Mouse (Mus musculus): ENCODE results near the gene Cavin3. TPM values are rescaled to one million over a fixed set of nuclear protein-coding genes. Genes with fewer than 3 reads are reported as not detected.

Cavin3 gene
- polyA plus RNA-seq, 1 experiment from 2014 or later = 131 TPM

DNA sequence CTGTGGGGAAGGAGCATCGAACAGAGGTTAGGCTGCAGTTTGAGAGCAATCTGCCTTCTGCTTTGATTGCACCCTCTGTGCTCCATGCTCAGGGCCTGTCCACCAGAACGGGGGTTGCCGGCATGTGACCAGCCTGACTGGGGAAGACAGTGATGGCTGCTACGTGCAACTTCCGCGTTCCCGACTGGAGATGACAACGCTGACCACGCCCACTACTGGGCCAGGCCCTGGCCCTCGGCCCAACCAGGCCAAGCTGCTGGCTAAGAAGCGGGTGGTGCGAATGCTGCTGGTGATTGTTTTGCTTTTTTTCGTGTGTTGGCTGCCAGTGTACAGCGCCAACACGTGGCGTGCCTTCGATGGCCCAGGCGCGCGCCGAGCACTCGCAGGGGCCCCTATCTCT, 47.3 kb downstream of the Cavin3 start:
- Histone ChIP-seq H3K36me3 (no peaks in the 10 kb centered on the region), H3K9me3 (no peaks in the 10 kb centered on the region), H3K4me1 (no peaks in the 10 kb centered on the region), H3K9ac (no peak overlapping the region), H3K4me2 (no peak overlapping the region), H3K4me3 (replicated peaks) (no peak overlapping the region), H3K27ac (no peak overlapping the region), H3K27me3 (replicated peaks) (no peaks in the 10 kb centered on the region)
- ATAC-seq (ENCODE audit: insufficient read depth, low FRiP score, low read depth) = no peak
- WGBS = 72% methylated on average over 22 of the region's 22 CpGs

GRCm38 (mm10) chr7:105433859-105434258, 48.2 kb downstream of the Cavin3 start:
- no peak overlapping the region for H3K27ac ChIP-seq
- H3K36me3 ChIP-seq = no peaks in the 10 kb centered on the region
- no peak overlapping the region for H3K4me3 ChIP-seq (replicated peaks)
- H3K27me3 ChIP-seq (replicated peaks) = no peaks in the 10 kb centered on the region
- H3K9ac ChIP-seq = no peak overlapping the region
- H3K9me3 ChIP-seq = no peaks in the 10 kb centered on the region
- no peak overlapping the region for H3K4me2 ChIP-seq
- WGBS = 80% methylated on average over 17 of the region's 17 CpGs
- no peak for ATAC-seq (ENCODE audit: insufficient read depth, low FRiP score, low read depth)
- H3K4me1 ChIP-seq = no peaks in the 10 kb centered on the region

DNA sequence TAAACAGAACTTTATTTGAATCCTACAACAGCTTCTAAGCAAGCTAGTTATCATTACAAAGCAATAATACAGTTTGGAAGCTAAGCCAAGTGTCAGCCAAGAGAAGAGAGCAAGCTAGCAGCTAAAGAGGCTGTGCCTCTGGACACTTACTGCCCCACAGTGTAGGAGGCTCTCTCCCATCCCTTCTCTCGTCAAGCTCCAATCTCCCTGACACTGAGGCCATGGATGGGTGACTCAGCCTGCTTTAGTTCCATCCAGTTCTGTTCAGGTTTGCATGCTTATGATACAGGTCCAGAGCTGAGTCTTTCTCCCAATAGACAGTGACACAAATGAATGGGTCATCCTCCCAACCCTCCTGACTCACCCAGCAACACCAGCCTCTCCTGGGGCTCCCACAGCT, 50.0 kb downstream of the Cavin3 start:
- no peak overlapping the region for H3K4me2 ChIP-seq
- no peak overlapping the region for H3K9ac ChIP-seq
- no peaks in the 10 kb centered on the region for H3K9me3 ChIP-seq
- no peak overlapping the region for H3K4me3 ChIP-seq (replicated peaks)
- no peaks in the 10 kb centered on the region for H3K27me3 ChIP-seq (replicated peaks)
- no peaks in the 10 kb centered on the region for H3K4me1 ChIP-seq
- no peak overlapping the region for H3K27ac ChIP-seq
- no peaks in the 10 kb centered on the region for H3K36me3 ChIP-seq
- no peak for ATAC-seq (ENCODE audit: insufficient read depth, low FRiP score, low read depth)
- WGBS = 46% methylated on average over 1 of the region's 1 CpGs

Other genes with a start within 250 kb of the Cavin3 start
- gene Olfr688, start 194.2 kb downstream of the Cavin3 start, polyA plus RNA-seq (2015; fragmentation: Nextera tagmentation; extraction: Ambion mirVana) = not detected in 2 replicates
- 0.08 TPM in 1 of 2 replicates, not detected in the other for gene Olfr689, start 171.1 kb downstream of the Cavin3 start, polyA plus RNA-seq (2015; fragmentation: Nextera tagmentation; extraction: Ambion mirVana)
- not detected in 2 replicates for gene Olfr690, start 148.2 kb downstream of the Cavin3 start, polyA plus RNA-seq (2015; fragmentation: Nextera tagmentation; extraction: Ambion mirVana)
- gene Olfr691, start 140.0 kb downstream of the Cavin3 start, polyA plus RNA-seq (2015; fragmentation: Nextera tagmentation; extraction: Ambion mirVana) = not detected in 2 replicates
- not detected in 2 replicates for gene Olfr692, start 114.1 kb downstream of the Cavin3 start, polyA plus RNA-seq (2015; fragmentation: Nextera tagmentation; extraction: Ambion mirVana)
- gene Gm5901, start 107.3 kb downstream of the Cavin3 start, polyA plus RNA-seq (2015; fragmentation: Nextera tagmentation; extraction: Ambion mirVana) = not detected in 2 replicates
- 40.7 and 44.0 TPM in 2 replicates for gene Fam160a2, start 82.2 kb downstream of the Cavin3 start, polyA plus RNA-seq (2015; fragmentation: Nextera tagmentation; extraction: Ambion mirVana)
- not detected in 2 replicates for gene Cnga4, start 77.7 kb downstream of the Cavin3 start, polyA plus RNA-seq (2015; fragmentation: Nextera tagmentation; extraction: Ambion mirVana)
- gene Cckbr, start 56.6 kb downstream of the Cavin3 start, polyA plus RNA-seq (2015; fragmentation: Nextera tagmentation; extraction: Ambion mirVana) = 0.52 and 0.57 TPM in 2 replicates
- 31.5 and 31.8 TPM in 2 replicates for gene Smpd1, start 72.1 kb upstream of the Cavin3 start, polyA plus RNA-seq (2015; fragmentation: Nextera tagmentation; extraction: Ambion mirVana)
- gene Apbb1, start 99.4 kb upstream of the Cavin3 start, polyA plus RNA-seq (2015; fragmentation: Nextera tagmentation; extraction: Ambion mirVana) = 31.3 and 36.1 TPM in 2 replicates
- 7.0 and 17.7 TPM in 2 replicates for gene Hpx, start 117.8 kb upstream of the Cavin3 start, polyA plus RNA-seq (2015; fragmentation: Nextera tagmentation; extraction: Ambion mirVana)
- gene Trim3, start 151.3 kb upstream of the Cavin3 start, polyA plus RNA-seq (2015; fragmentation: Nextera tagmentation; extraction: Ambion mirVana) = 27.8 and 29.8 TPM in 2 replicates
- 189 and 199 TPM in 2 replicates for gene Timm10b, start 157.8 kb upstream of the Cavin3 start, polyA plus RNA-seq (2015; fragmentation: Nextera tagmentation; extraction: Ambion mirVana)
- 69.0 and 81.8 TPM in 2 replicates for gene Arfip2, start 158.1 kb upstream of the Cavin3 start, polyA plus RNA-seq (2015; fragmentation: Nextera tagmentation; extraction: Ambion mirVana)
- gene Gm45799, start 158.3 kb upstream of the Cavin3 start, polyA plus RNA-seq (2015; fragmentation: Nextera tagmentation; extraction: Ambion mirVana) = 24.2 and 37.0 TPM in 2 replicates
- 0.71 and 0.95 TPM in 2 replicates for gene Dnhd1, start 168.5 kb upstream of the Cavin3 start, polyA plus RNA-seq (2015; fragmentation: Nextera tagmentation; extraction: Ambion mirVana)

Measured in stomach, embryonic 15.5 days (tissue).